Mouse (Mus musculus): ENCODE measurements around the gene Scai.

GRCm38 (mm10) chr2:39189961-39190560 is 473 bp downstream of the Scai start:
- TF ChIP-seq POLR2A (IDR thresholded peaks at IDR 0.05; ENCODE audit: borderline replicate concordance, extremely low read depth, low read depth, low read length) (no peak), CTCF (IDR thresholded peaks at IDR 0.05; ENCODE audit: insufficient read depth, low read length) (no peak)
